Mouse (Mus musculus): ENCODE results near the gene Il11ra1. TPM values are rescaled to one million over a fixed set of nuclear protein-coding genes. Genes with fewer than 3 reads are reported as not detected.

Gene Il11ra1
- polyA plus RNA-seq (2014; fragmentation: Illumina TruSeq; extraction: RNeasy Lipid Tissue Mini Kit (QIAGEN cat#74804); ENCODE audit: low replicate concordance), result 3.2 TPM

GRCm38 (mm10) chr4:41699783-41700182 is at the start of gene Il11ra1:
Gene Il11ra1 (plus strand): TSS chr4:41699989.

GRCm38 (mm10) chr4:41696930-41697841 is 2.6 kb upstream of the Il11ra1 start, which contains the start of gene Cntfr:
Gene Cntfr (minus strand): TSS chr4:41697089.

GRCm38 (mm10) chr4:41713197-41714067 is 13.6 kb downstream of the Il11ra1 start, which contains the start of gene Rpp25l:
Gene Rpp25l (minus strand): TSS chr4:41713534.

GRCm38 (mm10) chr4:41722918-41723351 is 23.1 kb downstream of the Il11ra1 start, which contains the start of gene Dctn3:
Gene Dctn3 (minus strand): TSS chr4:41723170.

DNA sequence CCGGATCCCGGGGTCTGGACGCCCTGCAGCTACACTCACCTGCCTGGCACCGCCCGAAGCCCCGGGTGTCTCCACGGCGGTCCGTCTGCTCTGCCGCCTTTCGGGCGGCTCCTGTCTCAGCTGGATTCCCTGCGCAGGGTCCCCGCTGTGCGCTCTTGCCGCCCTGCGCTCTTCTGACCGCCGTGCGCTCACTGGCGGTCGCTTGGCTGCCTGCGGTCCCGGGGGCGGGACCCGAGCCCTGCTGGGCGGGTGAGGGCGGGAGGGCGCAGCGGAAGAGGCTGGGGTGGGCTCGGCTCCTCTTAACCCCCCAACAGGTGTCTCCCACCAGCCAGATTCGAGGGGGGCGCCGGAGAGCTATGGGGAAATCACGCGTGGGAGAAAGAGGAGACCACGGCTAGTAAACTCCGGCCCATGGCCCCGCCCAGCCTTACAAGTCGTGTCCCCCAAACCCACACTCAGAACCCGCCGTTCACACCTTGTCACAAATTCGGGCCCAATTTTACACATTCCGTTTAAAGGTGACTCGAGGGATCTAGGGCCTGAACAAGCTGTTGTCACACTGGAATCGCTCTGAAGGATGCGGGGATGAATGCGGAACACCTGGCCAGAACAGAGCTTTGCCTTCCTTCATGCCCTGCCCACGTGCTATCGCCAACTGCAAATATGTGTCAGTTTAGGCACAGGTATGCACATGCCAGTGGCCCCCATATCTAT is 31.4 kb downstream of the Il11ra1 start, which contains the start of gene Arid3c:
Gene Arid3c, minus strand, starts transcription at position 91 of the 714 bp plus-strand sequence.

DNA sequence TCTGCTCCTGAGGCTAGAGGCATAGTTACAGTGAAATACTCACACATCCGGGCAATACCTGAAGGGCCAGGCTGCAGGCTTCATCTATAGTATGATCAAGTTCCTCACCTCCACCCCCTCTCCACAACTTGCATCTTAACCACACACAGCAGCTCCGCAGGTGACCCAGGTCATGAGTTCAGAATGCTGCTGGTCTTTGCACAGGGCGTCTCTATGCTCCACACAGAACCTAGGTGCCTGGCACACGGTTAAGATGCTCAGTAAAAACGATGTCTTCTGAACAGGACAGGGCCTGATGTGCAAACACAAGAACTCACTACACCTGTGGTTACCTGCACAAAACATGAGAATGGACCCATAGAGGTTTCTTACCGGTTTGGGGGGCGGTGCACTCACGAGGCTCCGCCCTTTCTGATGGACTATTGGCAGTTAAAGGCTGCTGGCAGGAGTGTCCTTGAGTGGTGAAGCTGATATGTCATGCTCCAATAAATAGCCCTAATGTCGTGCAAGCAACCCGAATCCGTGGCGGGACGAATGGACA is 55.1 kb downstream of the Il11ra1 start, which contains the start of gene Galt:
Gene Galt, plus strand, starts transcription at position 432 of the 541 bp plus-strand sequence.

GRCm38 (mm10) chr4:41755338-41756305 is 55.8 kb downstream of the Il11ra1 start, which contains the start of gene Sigmar1:
Gene Sigmar1 (minus strand): TSS chr4:41756157.

DNA sequence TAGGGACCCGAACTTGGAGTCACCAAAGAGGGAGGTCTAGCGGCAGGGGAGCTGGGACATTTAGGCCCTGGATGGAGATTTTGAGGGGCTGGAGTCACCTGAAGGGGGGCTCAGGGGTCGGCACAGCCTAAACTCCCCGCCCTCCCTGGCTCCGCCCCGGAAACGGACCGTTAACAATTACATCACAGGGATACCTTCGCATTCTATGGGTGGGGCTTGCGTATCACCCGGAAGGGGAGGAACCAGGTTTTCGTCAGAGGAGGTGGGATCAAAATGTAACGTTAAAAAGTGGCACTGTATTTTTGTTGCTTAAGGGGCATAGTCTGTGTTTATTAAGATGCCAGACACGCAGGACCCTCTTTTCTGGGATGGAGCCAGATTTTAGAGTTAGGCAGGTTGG is 74.2 kb downstream of the Il11ra1 start, which contains the start of gene Ccl27a:
Gene Ccl27a, minus strand, starts transcription at position 246 of the 400 bp plus-strand sequence.

Other genes with a start within 250 kb of the Il11ra1 start
- 1.7 TPM for gene Kif24, start 235.1 kb upstream of the Il11ra1 start, polyA plus RNA-seq (2014; fragmentation: Illumina TruSeq; extraction: RNeasy Lipid Tissue Mini Kit (QIAGEN cat#74804); ENCODE audit: low replicate concordance)
- 18.5 TPM for gene Nudt2, start 234.8 kb upstream of the Il11ra1 start, polyA plus RNA-seq (2014; fragmentation: Illumina TruSeq; extraction: RNeasy Lipid Tissue Mini Kit (QIAGEN cat#74804); ENCODE audit: low replicate concordance)
- gene AI464131, start 196.9 kb upstream of the Il11ra1 start, polyA plus RNA-seq (2014; fragmentation: Illumina TruSeq; extraction: RNeasy Lipid Tissue Mini Kit (QIAGEN cat#74804); ENCODE audit: low replicate concordance), result 2.0 TPM
- gene 1110017D15Rik, start 182.7 kb upstream of the Il11ra1 start, polyA plus RNA-seq (2014; fragmentation: Illumina TruSeq; extraction: RNeasy Lipid Tissue Mini Kit (QIAGEN cat#74804); ENCODE audit: low replicate concordance), result not detected
- 0.59 TPM for gene Fam219a, start 130.5 kb upstream of the Il11ra1 start, polyA plus RNA-seq (2014; fragmentation: Illumina TruSeq; extraction: RNeasy Lipid Tissue Mini Kit (QIAGEN cat#74804); ENCODE audit: low replicate concordance)
- gene Dnaic1, start 130.2 kb upstream of the Il11ra1 start, polyA plus RNA-seq (2014; fragmentation: Illumina TruSeq; extraction: RNeasy Lipid Tissue Mini Kit (QIAGEN cat#74804); ENCODE audit: low replicate concordance), result not detected
- gene Enho, start 59.7 kb upstream of the Il11ra1 start, polyA plus RNA-seq (2014; fragmentation: Illumina TruSeq; extraction: RNeasy Lipid Tissue Mini Kit (QIAGEN cat#74804); ENCODE audit: low replicate concordance), result not detected
- not detected for gene Cntfr, start 2.9 kb upstream of the Il11ra1 start, polyA plus RNA-seq (2014; fragmentation: Illumina TruSeq; extraction: RNeasy Lipid Tissue Mini Kit (QIAGEN cat#74804); ENCODE audit: low replicate concordance)
- not detected for gene Rpp25l, start 13.5 kb downstream of the Il11ra1 start, polyA plus RNA-seq (2014; fragmentation: Illumina TruSeq; extraction: RNeasy Lipid Tissue Mini Kit (QIAGEN cat#74804); ENCODE audit: low replicate concordance)
- 29.6 TPM for gene Dctn3, start 23.2 kb downstream of the Il11ra1 start, polyA plus RNA-seq (2014; fragmentation: Illumina TruSeq; extraction: RNeasy Lipid Tissue Mini Kit (QIAGEN cat#74804); ENCODE audit: low replicate concordance)
- not detected for gene Arid3c, start 31.2 kb downstream of the Il11ra1 start, polyA plus RNA-seq (2014; fragmentation: Illumina TruSeq; extraction: RNeasy Lipid Tissue Mini Kit (QIAGEN cat#74804); ENCODE audit: low replicate concordance)
- gene Galt, start 55.2 kb downstream of the Il11ra1 start, polyA plus RNA-seq (2014; fragmentation: Illumina TruSeq; extraction: RNeasy Lipid Tissue Mini Kit (QIAGEN cat#74804); ENCODE audit: low replicate concordance), result 0.85 TPM
- gene Sigmar1, start 56.2 kb downstream of the Il11ra1 start, polyA plus RNA-seq (2014; fragmentation: Illumina TruSeq; extraction: RNeasy Lipid Tissue Mini Kit (QIAGEN cat#74804); ENCODE audit: low replicate concordance), result 13.3 TPM
- 3.6 TPM for gene Ccl27a, start 74.3 kb downstream of the Il11ra1 start, polyA plus RNA-seq (2014; fragmentation: Illumina TruSeq; extraction: RNeasy Lipid Tissue Mini Kit (QIAGEN cat#74804); ENCODE audit: low replicate concordance)
- not detected for gene Gm21541, start 203.6 kb downstream of the Il11ra1 start, polyA plus RNA-seq (2014; fragmentation: Illumina TruSeq; extraction: RNeasy Lipid Tissue Mini Kit (QIAGEN cat#74804); ENCODE audit: low replicate concordance)
- 0.71 TPM for gene Gm20878, start 241.6 kb downstream of the Il11ra1 start, polyA plus RNA-seq (2014; fragmentation: Illumina TruSeq; extraction: RNeasy Lipid Tissue Mini Kit (QIAGEN cat#74804); ENCODE audit: low replicate concordance)